Mouse (Mus musculus) monocyte, adult 59 days (primary cell): Measurements from ENCODE around the gene Adamtsl4. TPM values are rescaled to one million over a fixed set of nuclear protein-coding genes. Genes with fewer than 3 reads are reported as not detected.

Source experiments
- total RNA-seq, 2 experiments: library from RNA; stranded (reverse); gene quantifications; one replicate each; pipeline ENCODE4 v1.2.4; 2023

The Adamtsl4 gene
- total RNA-seq = 1 to 10 TPM; 3.3 to 3.6 TPM

DNA sequence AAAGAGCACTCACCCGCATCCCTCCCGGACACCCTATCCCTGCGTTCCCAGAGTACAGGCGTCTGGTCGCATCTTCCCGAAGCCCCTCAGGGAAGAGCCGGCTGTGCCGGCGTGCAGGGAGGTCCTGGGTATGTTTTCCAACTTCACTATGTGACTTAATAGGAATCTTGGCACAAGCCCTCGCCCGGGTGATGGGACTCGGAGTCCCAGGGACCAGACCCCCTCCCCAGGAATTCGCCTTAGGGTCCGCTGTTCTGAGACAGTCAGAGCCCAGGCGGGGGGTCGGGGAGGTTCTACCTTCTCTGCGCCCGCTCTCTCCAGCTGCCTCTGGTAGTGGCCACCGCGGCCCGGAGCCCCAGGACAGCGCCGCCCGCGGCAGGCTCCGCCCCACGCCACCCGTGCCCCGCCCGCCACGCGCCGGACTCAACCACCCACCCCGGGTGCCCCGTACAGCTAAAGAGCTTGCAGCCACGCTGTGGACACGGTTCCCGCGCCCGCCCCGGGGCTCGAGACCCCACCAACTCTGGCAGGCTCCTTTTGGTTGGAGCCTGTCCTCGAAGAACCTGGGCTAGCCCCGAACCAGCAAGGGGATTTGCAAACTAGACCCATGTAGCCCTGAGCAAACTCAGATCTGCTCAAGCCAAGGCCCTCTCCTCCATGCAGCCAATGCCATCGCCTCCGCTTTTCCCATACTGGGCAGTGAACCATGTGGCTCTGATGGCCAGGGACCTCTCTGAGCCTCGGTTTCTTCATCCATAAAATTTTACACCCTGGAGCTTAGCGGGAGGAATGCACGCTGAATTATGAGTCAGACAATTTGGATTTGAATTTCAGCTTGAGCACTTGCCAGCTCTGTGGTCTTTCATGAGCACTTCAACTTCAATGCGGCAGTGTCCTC lies at the start of gene Adamtsl4:
Adamtsl4 (minus strand) TSS at position 394 of the 898 bp plus-strand sequence.

DNA sequence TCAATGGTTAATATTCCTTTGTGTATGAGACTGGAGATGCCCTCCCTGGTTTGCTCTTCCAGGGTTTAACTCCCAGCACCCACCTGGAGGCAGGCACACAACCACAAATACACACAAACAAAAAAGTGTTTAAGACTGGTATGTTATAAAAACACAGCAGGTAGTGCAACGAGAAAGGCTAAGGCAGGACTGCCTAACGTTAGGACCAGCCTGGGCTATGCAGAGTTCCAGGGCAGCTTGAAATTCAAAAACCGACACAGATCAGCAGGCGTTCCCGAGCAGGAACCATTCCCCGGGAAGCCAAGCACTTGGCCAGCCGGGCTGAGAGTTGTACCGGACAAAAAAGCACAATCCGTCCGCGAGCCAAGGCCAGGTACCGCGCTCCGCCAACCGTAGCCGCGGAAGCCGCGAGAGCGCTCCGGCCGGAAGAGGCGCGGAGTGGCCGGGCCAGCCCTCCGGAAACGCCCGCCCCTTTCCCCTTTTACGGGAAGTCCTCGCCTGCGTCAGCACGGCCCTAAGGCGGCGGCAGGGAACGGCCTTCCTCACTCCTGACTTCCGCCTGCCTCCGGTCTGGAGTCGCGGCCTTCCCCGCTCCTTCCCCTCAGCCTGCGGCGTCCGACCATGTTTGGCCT lies 29.4 kb downstream of the Adamtsl4 start, which contains the start of gene Mcl1:
Mcl1 (plus strand) TSS at position 553 of the 632 bp plus-strand sequence.

Other genes with a start within 250 kb of the Adamtsl4 start
- gene Ctsk, start 188.7 kb downstream of the Adamtsl4 start, total RNA-seq = 1 to 10 TPM; 1.5 to 1.8 TPM
- gene Ctss, start 161.1 kb downstream of the Adamtsl4 start, total RNA-seq = 1,000 to 10,000 TPM; 1,732 to 1,842 TPM
- not detected for gene Hormad1, start 128.2 kb downstream of the Adamtsl4 start, total RNA-seq
- 10 to 100 TPM; 37.5 to 42.9 TPM for gene Golph3l, start 99.0 kb downstream of the Adamtsl4 start, total RNA-seq
- gene Ensa, start 62.9 kb downstream of the Adamtsl4 start, total RNA-seq = 100 to 1,000 TPM; 106 to 108 TPM
- gene Mcl1, start 29.1 kb downstream of the Adamtsl4 start, total RNA-seq = 100 to 1,000 TPM; 751 to 777 TPM
- gene Ecm1, start 51.7 kb upstream of the Adamtsl4 start, total RNA-seq = 10 to 100 TPM; 39.5 to 67.9 TPM
- gene Tars2, start 72.3 kb upstream of the Adamtsl4 start, total RNA-seq = 10 to 100 TPM; 22.4 to 28.7 TPM
- 10 to 100 TPM; 60.5 to 61.9 TPM for gene Rprd2, start 130.9 kb upstream of the Adamtsl4 start, total RNA-seq
- 10 to 100 TPM; 31.8 to 38.9 TPM for gene Prpf3, start 168.0 kb upstream of the Adamtsl4 start, total RNA-seq
- 100 to 1,000 TPM; 127 to 131 TPM for gene Mrps21, start 183.6 kb upstream of the Adamtsl4 start, total RNA-seq
- 10 to 100 TPM; 27.0 to 27.9 TPM for gene Ciart, start 194.3 kb upstream of the Adamtsl4 start, total RNA-seq
- 100 to 1,000 TPM; 156 to 173 TPM for gene BC028528, start 204.1 kb upstream of the Adamtsl4 start, total RNA-seq
- gene Aph1a, start 206.1 kb upstream of the Adamtsl4 start, total RNA-seq = 100 to 1,000 TPM in 1 of 2 experiments, 10 to 100 TPM in 1; 88.0 to 131 TPM
- gene Car14, start 216.8 kb upstream of the Adamtsl4 start, total RNA-seq = not detected
- gene Anp32e, start 241.3 kb upstream of the Adamtsl4 start, total RNA-seq = 10 to 100 TPM; 42.7 to 46.2 TPM